Mouse (Mus musculus) adrenal gland, adult 2 months (tissue): ENCODE measurements at regions not wholly inside any gene's neighbourhood (a gene's known extent, or its start where the extent isn't known, plus 50 kb on each side); places are given as distances from the start of the nearest gene placed in this dataset.

ENCODE experiments used
- DNase-seq: peaks from one replicate; pipeline ENCODE4 v3.0.0; 2021

DNA sequence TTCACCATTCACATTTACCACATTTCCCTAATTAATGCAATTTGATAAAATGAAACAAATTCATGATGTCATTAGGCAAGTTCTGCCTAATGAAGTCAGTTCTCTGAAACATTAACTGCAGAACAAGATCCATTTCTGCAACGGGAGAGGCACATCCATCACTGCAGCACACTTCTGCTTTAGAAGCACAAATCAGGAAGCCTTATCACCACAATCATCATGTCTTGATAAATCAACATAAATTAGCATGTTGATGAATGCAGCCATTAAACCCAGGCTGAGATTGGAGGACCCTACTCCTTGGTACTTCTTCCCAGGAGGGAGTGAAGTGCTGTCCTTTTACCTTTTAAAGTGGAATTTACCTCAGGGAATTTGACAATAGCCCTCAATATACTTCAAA, 1195.4 kb downstream of the Defb40 start:
- DNase-seq, result no peak

DNA sequence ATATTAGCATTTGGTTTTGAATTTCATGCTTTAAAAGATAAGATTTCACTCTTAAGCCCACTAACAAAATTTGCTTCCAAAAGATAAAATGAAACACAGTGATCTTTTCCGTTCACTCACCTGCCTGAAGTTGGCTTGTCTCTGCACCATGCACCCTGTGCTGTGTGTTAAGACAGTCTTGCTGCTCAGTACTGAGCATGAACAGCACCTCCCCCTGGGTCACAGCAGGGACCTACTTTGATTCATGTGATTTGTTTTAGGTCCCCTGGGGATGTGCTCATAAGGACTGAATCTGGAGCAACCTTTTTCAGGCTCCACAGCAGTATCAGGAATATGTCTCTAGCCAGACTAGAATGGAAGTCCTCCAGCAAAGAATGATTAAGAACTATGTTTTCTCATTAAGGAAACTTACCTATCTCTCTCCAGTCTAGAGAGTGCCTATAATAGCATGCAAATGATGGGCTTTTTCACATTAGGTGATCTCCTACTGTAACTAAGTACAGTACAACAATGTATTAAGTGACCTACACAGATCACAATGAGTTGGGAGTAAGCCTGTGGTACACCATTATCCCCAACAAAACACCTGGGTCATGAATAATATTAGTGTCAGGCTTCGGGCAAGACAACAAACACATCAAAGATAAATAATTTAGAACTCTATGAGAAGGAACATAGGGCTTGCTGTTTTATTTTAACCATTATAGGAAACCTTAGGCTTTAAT, 1196.3 kb downstream of the Defb40 start:
- no peak for DNase-seq

DNA sequence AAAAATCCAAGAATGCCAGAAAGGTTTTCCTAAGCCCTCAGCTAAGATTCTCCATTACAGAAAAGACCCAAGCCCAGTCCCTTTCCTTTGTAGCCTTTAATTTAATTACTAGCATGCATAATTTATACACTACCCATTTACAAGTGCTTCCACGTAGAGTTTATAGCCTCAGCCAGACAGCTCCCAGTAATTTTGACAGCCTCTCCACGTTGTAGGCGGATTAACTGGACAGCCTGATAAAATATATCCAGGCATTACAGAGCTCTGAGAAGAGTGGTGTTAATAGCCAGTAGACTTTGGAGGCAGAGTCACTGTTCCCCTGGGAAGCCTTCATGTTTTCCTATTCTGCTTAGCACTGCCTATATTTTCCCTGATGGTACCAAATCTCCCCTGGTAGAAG, 1202.6 kb downstream of the Defb40 start:
- DNase-seq, result no peak

DNA sequence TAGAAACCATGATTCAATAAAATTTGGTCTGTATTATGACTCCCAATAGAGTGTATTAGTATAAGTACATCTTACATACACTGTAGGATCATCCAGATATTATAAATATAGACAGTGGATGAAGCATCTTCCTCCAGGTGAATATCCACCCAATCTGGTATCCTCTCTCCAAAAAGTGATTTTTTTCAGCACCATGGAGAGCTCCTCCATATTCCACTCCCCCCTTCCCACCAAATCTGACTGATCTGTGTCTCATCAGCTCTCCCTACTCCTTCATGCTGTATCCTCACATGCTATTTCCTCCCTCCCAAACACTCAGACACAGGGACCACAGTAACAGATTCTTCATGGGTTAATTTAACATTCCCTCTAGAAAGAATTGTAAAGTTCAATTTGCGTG, 1204.7 kb downstream of the Defb40 start:
- DNase-seq, result no peak

DNA sequence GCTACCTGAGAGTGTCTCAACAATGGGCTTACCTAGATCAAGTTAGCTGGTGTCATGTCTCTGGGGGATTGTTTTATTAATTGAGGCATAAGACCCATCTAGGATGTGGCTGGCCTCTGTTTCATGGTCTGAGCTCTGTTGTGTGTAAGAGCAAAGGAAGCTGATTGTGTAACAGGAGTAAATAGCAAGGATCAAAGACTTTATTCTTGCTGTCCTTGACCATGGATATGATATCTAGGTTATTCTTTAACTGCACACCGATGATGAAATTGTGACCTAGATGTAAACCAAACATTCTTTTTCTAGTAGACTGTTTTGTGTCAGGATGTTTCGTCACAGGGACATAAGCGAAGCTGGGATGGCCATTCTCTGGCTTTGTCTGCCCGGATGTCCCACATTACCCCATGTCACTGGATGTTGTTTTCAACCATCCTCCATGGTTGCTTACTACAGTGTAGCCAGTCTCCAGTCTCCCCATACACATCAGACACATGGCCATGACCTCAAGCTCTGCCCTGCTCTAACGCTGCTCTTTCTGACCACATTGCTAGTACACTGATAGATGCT, 1210.5 kb downstream of the Defb40 start:
- DNase-seq, result peak; percentile 5

DNA sequence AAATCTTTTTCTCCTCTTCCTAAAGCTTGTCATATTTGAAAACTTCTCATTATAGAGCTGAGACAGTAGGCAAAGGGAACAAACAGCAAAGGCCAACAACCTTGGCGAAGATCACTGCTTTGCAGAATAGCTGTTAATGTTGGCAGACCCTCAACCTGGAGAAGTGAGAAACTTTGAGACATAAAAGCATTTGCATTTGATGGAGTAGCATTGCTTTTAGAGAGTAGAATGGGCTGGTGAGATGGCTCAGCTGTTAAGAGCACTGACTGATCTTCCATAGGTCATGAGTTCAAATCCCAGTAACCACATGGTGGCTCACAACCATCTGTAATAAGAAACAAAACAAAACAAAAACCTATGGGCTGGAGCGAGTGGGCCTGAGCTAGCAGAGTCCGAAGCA, 1253.4 kb downstream of the Defb40 start:
- no peak for DNase-seq

DNA sequence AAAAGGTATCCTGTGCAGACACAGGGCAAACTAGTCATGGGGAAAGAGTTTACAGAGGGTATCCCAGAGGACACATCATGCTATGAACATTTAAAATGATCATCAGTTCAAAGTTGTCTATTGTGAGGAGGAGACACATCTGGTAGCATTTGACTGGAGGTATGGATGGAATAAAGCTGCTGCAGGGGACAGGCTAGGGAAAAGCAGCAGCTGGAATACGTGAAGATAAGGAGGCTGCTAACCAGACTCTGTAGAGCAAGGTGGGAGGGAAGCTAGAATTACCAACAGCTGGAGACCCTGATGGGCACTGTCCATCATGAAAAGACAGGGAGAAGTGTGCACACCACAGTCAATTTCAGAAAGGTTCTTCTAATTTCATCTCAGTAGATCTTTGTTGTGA, 1268.9 kb downstream of the Defb40 start:
- no peak for DNase-seq

DNA sequence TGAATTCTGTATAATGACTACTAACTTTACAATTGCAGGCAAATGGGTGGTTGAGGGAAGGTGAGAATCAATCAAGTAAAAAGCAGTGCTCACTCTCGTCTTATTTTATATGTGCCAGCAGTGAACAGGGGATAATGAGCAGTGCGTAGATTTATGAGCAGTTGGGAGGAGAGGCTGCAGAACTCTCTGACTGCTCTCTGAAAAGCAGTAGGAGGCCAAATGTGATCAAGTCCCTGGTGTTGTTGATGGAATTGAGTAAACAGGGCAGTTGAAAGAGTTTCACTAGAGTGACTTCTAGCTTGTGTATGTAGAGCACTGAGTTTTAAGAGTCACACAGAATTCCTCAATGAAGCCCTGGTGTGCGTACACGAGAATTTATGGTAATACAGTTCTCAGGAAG, 1269.6 kb downstream of the Defb40 start:
- DNase-seq, result no peak

DNA sequence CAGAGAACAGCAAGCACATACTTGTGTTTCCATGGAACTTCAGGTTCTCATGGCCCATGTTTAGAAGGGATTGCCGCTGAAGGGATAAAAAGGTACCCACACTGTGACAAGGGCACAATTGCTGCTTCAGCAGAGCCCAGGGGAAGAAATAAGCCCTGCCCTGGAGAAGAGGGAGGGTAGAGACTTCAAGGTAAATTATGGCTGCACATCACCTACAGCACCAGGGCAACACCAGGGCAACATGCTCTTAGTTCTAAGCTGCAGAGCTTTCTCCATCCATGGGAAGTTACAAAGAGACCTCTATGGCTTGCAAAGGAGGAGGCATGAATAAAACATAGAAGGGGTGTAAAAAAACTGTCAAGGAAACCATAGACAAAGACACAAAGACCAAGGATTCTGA, 1273.8 kb downstream of the Defb40 start:
- DNase-seq, result no peak

DNA sequence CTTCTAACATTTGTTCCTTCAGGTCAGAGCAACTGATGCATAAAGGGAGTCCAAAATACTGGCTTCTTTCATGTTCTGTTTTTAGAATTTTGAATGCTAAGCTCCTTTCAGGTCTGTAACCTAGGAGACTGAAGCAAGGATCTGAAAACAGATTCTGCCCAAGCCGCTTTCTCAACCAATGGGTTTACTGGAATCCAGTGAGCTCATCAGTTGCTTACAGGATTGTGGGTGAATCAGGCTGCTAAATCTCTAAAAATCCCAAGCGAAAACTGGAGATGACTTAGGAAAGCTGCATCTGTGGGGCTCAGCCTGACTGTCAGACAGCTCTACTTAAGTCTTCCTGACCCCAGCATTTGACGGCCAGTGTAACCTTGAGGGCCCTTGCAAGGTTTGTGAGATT, 1277.7 kb downstream of the Defb40 start:
- peak; percentile 66 for DNase-seq

DNA sequence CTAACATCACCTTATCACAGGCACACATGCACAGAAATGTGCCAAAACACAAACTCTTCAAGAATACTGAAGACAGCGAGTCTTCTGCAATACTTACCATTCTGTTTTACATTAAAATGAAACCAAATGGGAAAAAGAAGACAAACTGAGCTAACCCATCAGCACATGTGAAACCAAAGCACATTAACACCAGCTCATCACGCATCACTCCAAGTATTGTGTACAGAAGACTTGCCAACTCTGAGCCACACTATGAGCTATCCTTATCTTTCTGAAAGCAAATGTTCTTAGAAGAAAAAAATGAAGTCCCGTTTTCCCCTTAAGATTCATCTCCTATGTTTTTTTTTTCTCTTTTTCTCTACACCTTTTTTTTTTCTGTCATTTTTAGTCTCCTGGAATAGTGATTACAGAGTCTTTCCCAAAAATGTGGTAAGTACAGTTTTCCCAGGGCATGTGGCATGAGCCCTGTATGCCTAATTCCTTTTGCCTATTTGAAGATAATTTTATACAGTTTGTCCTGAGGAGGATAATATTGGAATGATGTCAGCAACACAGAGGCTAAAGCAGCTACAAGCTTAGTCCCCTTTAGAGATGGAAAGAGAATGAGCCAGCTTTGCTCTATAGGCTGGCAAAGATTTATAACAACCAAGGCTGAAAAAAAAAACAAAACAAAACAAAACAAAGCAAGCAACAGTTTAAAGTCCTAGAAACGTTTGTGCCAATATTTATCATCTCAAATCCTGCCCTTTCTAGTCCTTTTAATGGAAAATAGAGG, 1287.8 kb downstream of the Defb40 start:
- no peak for DNase-seq

DNA sequence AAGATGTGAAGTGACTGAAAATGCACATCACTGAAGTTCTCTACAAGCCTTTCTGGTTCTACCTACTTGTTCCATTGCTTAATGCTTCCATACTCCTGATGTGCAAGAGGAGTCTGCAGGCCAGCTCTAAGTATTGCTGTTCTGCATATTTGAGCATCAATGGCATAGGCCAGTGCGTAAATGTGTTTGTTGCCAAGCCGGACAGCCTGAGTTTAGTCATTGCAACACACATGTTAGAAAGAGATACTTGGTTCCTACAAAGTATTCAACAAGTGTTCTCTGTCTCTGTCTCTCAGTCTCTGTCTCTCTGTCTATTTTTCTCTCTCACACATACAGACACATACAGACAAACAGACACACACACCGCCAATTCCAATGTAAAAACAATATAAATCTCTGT, 1288.4 kb downstream of the Defb40 start:
- no peak for DNase-seq

DNA sequence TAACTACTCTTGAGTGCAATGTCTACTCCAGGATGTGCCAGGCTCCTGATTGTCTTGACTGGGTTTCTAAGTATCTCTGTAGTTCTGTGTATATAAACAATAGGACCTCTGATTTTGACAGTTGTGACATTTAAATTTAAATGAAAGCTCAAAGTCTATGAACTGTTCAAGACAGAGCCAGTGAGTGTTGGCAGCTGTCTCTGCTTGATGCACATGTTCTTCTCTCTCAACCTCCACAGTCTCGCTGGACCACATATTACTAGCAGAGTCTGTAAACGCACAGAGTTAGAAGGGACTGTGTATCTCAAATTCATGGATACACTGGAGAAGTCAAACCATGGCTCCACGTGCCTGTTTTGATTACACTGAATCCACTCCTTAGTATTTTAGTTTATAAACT, 1291.0 kb downstream of the Defb40 start:
- DNase-seq, result no peak

DNA sequence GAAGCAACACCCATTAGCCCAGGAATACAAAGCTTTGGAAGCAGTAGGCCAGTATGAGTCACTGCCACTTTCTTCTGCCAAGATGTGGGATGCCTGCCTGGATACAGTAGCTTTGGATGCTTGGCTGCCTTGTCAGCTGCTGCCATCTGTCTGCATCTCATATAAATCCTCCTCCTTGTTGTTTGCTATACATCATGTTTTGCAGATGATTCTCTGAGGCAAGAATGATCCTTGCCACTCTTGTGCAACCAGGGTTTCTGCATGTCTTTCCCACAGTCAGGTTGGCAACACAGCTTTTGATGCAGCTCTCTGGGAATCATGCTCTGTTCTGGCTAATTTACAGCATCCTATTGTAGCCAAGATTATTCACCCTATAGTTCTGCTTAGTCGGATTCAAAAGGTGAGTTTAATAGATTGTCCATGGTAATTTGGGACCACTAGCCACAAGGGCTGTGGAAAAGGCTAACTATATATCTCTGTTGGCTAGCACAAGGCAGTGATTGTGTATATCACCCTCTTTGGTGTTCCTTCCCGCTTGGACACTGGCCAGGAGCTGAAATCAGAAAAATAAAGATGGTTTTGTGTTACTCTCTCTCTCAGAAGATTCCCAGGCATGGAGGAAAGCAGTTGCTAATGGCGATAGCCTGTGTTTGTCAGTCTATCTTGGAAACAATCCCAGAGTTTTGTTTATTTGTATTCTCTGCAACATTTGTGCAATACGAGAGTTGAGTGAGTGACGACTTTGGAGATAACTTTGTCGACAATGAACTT, 1313.5 kb downstream of the Defb40 start:
- DNase-seq, result no peak

DNA sequence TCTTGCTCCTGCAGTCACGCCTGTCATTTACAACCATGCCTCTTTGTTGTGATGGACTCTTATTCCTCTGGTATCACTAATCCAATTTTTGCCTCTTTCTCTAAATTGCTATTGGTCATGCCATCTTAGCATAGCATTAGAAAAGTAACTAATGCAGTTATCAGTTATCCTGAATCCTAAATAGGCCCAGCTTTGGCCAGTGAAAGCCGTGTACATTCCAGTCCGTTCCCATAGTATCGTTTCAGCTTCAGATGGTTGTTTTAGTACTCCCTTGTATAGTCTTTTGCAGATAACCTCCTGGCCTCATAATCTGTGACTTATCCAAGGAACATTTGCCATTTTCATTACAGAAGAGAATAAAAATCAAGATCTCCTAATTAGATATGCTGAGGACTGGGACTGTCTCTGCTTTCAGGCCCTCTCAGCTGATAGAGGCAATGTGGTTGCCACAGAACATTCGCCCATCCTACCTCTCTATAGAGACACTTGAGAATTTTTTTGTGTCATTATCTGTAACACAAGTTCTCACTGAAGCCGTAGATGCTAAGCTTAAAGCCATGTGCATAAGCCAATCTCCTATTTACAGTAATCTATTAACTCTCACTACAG, 1318.2 kb downstream of the Defb40 start:
- DNase-seq, result no peak

DNA sequence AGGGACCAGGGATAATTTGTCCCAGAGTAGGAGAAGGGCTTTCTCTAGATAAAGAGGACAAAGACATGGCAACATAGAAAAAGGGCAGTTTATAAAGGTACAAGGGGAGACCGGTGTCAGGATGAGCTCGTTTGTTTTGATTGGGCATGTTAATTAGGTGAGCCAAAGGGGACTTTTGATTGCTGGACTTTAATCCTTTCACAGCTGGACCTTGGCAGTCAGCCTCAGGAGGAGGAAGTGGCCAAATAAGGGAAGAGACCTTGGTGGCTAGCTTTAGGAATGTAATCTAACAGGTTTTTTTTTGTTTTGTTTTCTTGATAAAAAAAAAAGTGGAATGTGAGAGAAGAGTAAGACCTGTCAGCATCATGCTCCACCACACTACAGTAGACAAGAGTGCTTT, 1324.3 kb downstream of the Defb40 start:
- peak; percentile 17 for DNase-seq

DNA sequence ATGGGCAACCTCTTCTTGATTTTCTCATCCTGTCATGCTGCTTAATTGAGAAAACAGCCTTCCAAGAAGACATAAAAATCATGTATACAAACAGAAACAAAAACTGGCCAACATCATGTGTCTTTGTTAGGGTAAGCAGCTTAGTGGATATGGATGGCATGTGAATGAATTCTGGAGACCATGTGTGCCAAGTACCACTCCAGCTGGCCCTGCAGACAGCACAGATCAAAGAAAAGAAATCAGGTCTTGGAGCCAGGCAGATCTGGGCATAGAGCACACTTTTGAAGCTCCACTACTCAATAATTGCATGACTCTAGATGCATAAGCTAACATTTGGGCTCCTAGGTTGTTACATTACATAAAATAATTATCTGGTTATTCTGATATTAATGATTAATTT, 1330.5 kb downstream of the Defb40 start:
- no peak for DNase-seq

DNA sequence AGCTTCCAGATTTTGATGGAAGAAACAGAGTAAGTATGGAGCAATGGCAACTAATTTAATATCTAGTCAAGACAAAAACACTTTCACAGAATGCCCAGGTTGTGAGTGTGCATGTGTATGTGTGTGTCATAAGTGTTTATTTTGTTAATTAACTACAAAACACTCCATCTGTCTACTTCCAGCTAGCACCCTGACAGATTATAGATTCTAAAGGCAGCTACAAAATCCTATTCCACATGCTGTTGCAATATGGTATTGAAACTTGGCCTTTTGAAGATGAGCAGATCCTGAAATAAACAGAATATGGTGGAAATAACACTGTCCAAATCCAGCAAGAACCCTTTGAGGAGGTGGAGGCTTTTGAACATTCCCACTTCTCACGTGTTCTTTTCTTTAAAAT, 1356.9 kb downstream of the Defb40 start:
- DNase-seq, result no peak

DNA sequence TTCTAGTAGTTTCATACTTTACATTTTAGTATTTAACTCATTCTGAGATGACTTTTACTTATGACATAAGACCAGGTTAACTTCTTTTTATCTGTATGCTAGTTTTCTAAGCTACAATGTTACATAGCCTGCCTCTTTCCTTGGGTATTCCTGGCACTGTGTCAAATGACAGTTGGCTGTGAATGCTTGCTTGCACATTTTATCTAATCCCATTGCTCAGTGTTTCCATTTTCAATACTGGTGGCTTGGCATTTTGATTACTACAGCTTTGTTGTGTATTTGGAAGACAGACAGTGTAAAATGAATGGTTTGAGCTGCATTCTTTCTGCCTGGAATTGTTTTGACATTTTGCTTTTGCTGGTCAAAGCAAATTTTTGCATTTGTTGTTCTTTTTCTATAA, 1359.2 kb downstream of the Defb40 start:
- no peak for DNase-seq

DNA sequence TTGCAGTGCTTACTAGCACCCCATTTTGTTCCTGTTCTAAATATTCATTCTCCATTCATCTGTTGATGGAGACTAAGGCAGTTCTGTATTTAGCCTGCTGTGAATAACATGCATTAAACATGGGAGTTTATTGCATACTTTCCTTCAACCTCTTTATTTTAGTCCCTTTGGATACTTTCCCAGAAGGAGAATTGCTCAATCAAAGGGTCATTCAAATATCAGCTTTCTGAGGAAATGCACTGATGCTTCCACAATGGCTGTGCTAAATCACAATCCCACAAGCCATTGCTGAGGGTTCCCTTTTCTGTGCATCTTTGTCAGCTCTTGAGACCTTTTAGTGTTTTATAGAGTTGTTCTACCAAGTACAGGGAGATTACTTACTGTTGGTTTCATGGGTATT, 1359.9 kb downstream of the Defb40 start:
- DNase-seq, result no peak

DNA sequence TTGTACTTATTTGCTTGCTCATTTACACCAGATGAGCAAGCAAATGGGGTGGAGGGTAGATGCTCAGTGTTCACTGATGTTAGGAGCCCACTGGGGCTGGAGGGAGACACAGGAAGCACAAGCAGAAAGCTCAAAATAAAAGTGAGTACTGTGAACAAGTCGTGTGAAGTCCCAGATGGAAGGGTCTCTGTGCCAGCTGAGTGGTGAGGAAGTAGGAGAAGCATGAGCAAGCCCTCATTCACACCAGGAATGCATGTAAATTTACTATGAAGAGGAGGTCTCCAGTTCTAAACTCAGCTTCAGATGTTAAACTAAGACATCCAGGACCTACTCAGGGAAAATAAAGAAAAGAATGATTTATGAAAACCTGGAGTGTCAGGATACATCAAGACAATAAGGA, 1375.2 kb downstream of the Defb40 start:
- no peak for DNase-seq

DNA sequence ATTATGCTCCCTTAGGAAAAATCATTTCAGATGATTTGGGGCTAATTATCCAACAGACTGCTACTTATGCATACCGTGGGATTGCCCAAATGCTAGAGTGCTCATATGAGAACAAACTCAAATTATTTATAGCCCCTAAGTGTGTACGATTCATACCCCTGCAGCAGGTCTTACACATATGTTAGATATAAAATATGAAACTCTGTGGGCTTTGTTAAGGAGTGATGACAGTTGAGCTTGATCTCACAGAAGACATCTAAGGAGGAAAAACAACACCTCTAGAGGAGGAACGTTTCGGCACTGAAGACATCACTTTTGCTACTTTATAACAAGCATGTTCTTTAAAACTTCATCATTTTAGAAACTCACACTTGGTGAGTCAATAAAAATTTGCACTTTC, 1379.3 kb downstream of the Defb40 start:
- no peak for DNase-seq
